ENCODE assay signal across 20 mouse cellular contexts in genomic region chr8:125695951-125696350, GRCm38 (mm10). TPM values are rescaled to one million over a fixed set of nuclear protein-coding genes. Genes with fewer than 3 reads are reported as not detected.
"Had no signal": no experiment of that assay in that cellular context is flagged by ENCODE, and none has a peak within 500 bp of the region (broad histone marks: within the 10 kb centered on the region; RNA-seq: fewer than 3 reads in every experiment).

No protein-coding gene starts in this region.

- DNase-seq: kidney, adult 8-10 months; kidney, postnatal 10 days; kidney, postnatal 36 days; layer of hippocampus, postnatal 36 days; liver, embryonic 13.5 days; lung, adult 2 months; lung, postnatal 14 days; lung, postnatal 4 days; retina, postnatal 1 day; right cerebral cortex, postnatal 25 days; spleen, adult 18-20 months; thymus, postnatal 25 days had no signal

- H3K27ac ChIP-seq: kidney, embryonic 15.5 days; left cerebral cortex, adult 2 months; liver, embryonic 13.5 days; midbrain, embryonic 10.5 days; midbrain, embryonic 13.5 days; neural tube, embryonic 13.5 days; stomach, embryonic 15.5 days had no signal

- H3K27me3 ChIP-seq: kidney, embryonic 15.5 days; liver, embryonic 13.5 days; midbrain, embryonic 13.5 days; neural tube, embryonic 13.5 days; stomach, embryonic 15.5 days had no signal

- H3K9me3 ChIP-seq: kidney, embryonic 15.5 days; midbrain, embryonic 10.5 days; stomach, embryonic 15.5 days had no signal

- H3K36me3 ChIP-seq: kidney, embryonic 15.5 days; liver, embryonic 13.5 days; midbrain, embryonic 10.5 days; midbrain, embryonic 13.5 days; neural tube, embryonic 13.5 days; stomach, embryonic 15.5 days had no signal

- ATAC-seq: midbrain, embryonic 13.5 days; midbrain, embryonic 16.5 days had no signal

- H3K9ac ChIP-seq: kidney, embryonic 15.5 days; liver, embryonic 13.5 days; midbrain, embryonic 13.5 days; neural tube, embryonic 13.5 days; stomach, embryonic 15.5 days had no signal

- H3K4me3 ChIP-seq: kidney, embryonic 15.5 days; left cerebral cortex, adult 2 months; liver, embryonic 13.5 days; midbrain, embryonic 10.5 days; midbrain, embryonic 13.5 days; myocyte; neural tube, embryonic 13.5 days; stomach, embryonic 15.5 days had no signal

- H3K4me1 ChIP-seq: stomach, embryonic 15.5 days had no signal

- H3K4me2 ChIP-seq: kidney, embryonic 15.5 days; liver, embryonic 13.5 days; midbrain, embryonic 13.5 days; neural tube, embryonic 13.5 days; stomach, embryonic 15.5 days had no signal

RNA-seq across cellular contexts. Expression of gene Map10, which starts 26.3 kb away (rescaled TPM):
- polyA plus RNA-seq: myocyte had no signal
